Mouse (Mus musculus): Measurements from ENCODE around the gene Gfer.

- TF ChIP-seq TAL1 (IDR thresholded peaks at IDR 0.05; ENCODE audit: low read length) (no peak), GATA1 (IDR thresholded peaks at IDR 0.05; ENCODE audit: low read length) (no peak)
These were observed 24.6 kb downstream of the Gfer start for GRCm38 (mm10) chr17:24671346-24671745.

Measured in erythroblast, embryonic 14.5 days (primary cell).